Mouse (Mus musculus) myocyte (in vitro differentiated cells): Measurements from ENCODE around the gene Myom1.

Experiments used
- CEBPB ChIP-seq: IDR thresholded peaks from 2 replicates; pipeline ENCODE4 v1.6.1; 2011; ENCODE audit warnings: mild to moderate bottlenecking, moderate library complexity; ENCODE audit not compliant: poor library complexity, insufficient read depth, severe bottlenecking
- E2F4 ChIP-seq: IDR thresholded peaks from one replicate; pipeline ENCODE4 v1.6.1; 2011; ENCODE audit warnings: mild to moderate bottlenecking, control low read depth, moderate library complexity; ENCODE audit not compliant: insufficient read depth
- MAX ChIP-seq: IDR thresholded peaks from one replicate; pipeline ENCODE4 v1.6.1; 2011; ENCODE audit warnings: low read depth, mild to moderate bottlenecking, control low read depth
- MYOD1 ChIP-seq, 3 experiments: IDR thresholded peaks; one replicate each; pipeline ENCODE4 v1.6.1; 2011; ENCODE audit warnings: control low read depth in 2 of 3, low read depth in 2 of 3, mild to moderate bottlenecking in 2 of 3, moderate library complexity in 1 of 3; ENCODE audit not compliant: insufficient read length in 2 of 3, control insufficient read depth in 1 of 3
- POLR2A ChIP-seq: IDR thresholded peaks from one replicate; pipeline ENCODE4 v1.6.1; 2011; ENCODE audit warnings: low read depth, mild to moderate bottlenecking, control low read depth, moderate library complexity; ENCODE audit not compliant: insufficient read length
- POLR2AphosphoS2 ChIP-seq: IDR thresholded peaks from one replicate; pipeline ENCODE4 v1.6.1; 2011; ENCODE audit warnings: low read depth, control low read depth; ENCODE audit not compliant: insufficient read length
- USF1 ChIP-seq: IDR thresholded peaks from one replicate; pipeline ENCODE4 v1.6.1; 2011; ENCODE audit warnings: low read depth, mild to moderate bottlenecking, control low read depth, moderate library complexity

- TF ChIP-seq POLR2AphosphoS2 (no peak), E2F4 (no peak), MAX (no peak), POLR2A (peak; percentile 37), USF1 (no peak), CEBPB (no peak), MYOD1 (IDR thresholded peaks at IDR 0.05; ENCODE audit: control insufficient read depth in 1 of 3, insufficient read length in 2 of 3, low read depth in 2 of 3) (no peak)
Measured at GRCm38 (mm10) chr17:71003112-71003511, 679 bp downstream of the Myom1 start.
